Mouse (Mus musculus) testis, adult 2 months (tissue): ENCODE data around the gene Cln6. TPM values are rescaled to one million over a fixed set of nuclear protein-coding genes. Genes with fewer than 3 reads are reported as not detected.

Experiments
- H3K27ac ChIP-seq: fragments of 200-500 bp; 2 replicates; pipeline ENCODE4 v1.5.1; 2012; ENCODE audit warnings: low read depth, low read length; ENCODE audit not compliant: control insufficient read depth, insufficient read depth
- H3K27me3 ChIP-seq: fragments of 200-500 bp; 2 replicates; pipeline ENCODE4 v1.6.1; 2012; ENCODE audit warnings: mild to moderate bottlenecking, low read length, moderate library complexity; ENCODE audit not compliant: control insufficient read depth, insufficient read depth
- H3K36me3 ChIP-seq: fragments of 200-500 bp; 2 replicates; pipeline ENCODE4 v1.6.1; 2012; ENCODE audit warnings: mild to moderate bottlenecking, low read length; ENCODE audit not compliant: control insufficient read depth, insufficient read depth
- H3K4me1 ChIP-seq: fragments of 200-500 bp; 2 replicates; pipeline ENCODE4 v1.6.1; 2012; ENCODE audit warnings: low read length; ENCODE audit not compliant: control insufficient read depth, insufficient read depth
- H3K4me3 ChIP-seq: fragments of 200-500 bp; 2 replicates; pipeline ENCODE4 v1.5.1; 2012; ENCODE audit warnings: low read depth, mild to moderate bottlenecking, low read length, moderate library complexity, mixed read lengths; ENCODE audit not compliant: control insufficient read depth
- CTCF ChIP-seq: fragments of 200-500 bp; IDR thresholded peaks from 2 replicates; pipeline ENCODE4 v1.5.1; 2012; ENCODE audit warnings: low read depth, mild to moderate bottlenecking, inconsistent platforms, low read length, moderate library complexity; ENCODE audit not compliant: control insufficient read depth, insufficient read depth, insufficient replicate concordance
- POLR2A ChIP-seq: fragments of 200-500 bp; IDR thresholded peaks from 2 replicates; pipeline ENCODE4 v1.6.1; 2012; ENCODE audit warnings: low read depth, mild to moderate bottlenecking, inconsistent platforms, low read length, moderate library complexity; ENCODE audit not compliant: control insufficient read depth
- polyA plus RNA-seq: library from polyadenylated mRNA; depleted of rRNA; stranded (reverse); fragments of >200 nt; gene quantifications from 2 replicates; pipeline ENCODE4 v1.2.3, GENCODE M21; 2012

Gene Cln6
- polyA plus RNA-seq, 1 experiment: 109 TPM

- Histone ChIP-seq H3K4me3 (no peak overlapping the region), H3K36me3 (no peaks in the 10 kb centered on the region), H3K27me3 (no peaks in the 10 kb centered on the region), H3K4me1 (peaks cover 5% of the 10 kb centered on the region), H3K27ac (no peak overlapping the region)
- TF ChIP-seq CTCF (no peak), POLR2A (no peak)
Observed at GRCm38 (mm10) chr9:62820829-62821228, 17.8 kb upstream of the Cln6 start.

GRCm38 (mm10) chr9:62821811-62822210, 16.8 kb upstream of the Cln6 start:
- no peak overlapping the region for H3K27ac ChIP-seq
- H3K4me1 ChIP-seq: peaks cover 14% of the 10 kb centered on the region
- TF ChIP-seq POLR2A: no peak
- no peak for TF ChIP-seq CTCF

GRCm38 (mm10) chr9:62825791-62826393, 12.7 kb upstream of the Cln6 start:
- Histone ChIP-seq H3K4me3 (no peak overlapping the region), H3K36me3 (no peaks in the 10 kb centered on the region), H3K27me3 (no peaks in the 10 kb centered on the region), H3K4me1 (peaks cover 33% of the 10 kb centered on the region), H3K27ac (peak overlapping the region; percentile 79)
- TF ChIP-seq POLR2A (no peak), CTCF (no peak)

More at GRCm38 (mm10) chr9:62821811-62822210, 16.8 kb upstream of the Cln6 start:
- Histone ChIP-seq H3K4me3 (no peak overlapping the region), H3K36me3 (no peaks in the 10 kb centered on the region), H3K27me3 (no peaks in the 10 kb centered on the region)

- Histone ChIP-seq H3K27ac (peak overlapping the region; percentile 12; the same call in 1 of the 2 replicates), H3K36me3 (no peaks in the 10 kb centered on the region), H3K4me1 (peaks cover 33% of the 10 kb centered on the region), H3K4me3 (no peak overlapping the region), H3K27me3 (no peaks in the 10 kb centered on the region)
- TF ChIP-seq POLR2A (no peak), CTCF (no peak)
Observed at GRCm38 (mm10) chr9:62826456-62826855, 12.1 kb upstream of the Cln6 start.

GRCm38 (mm10) chr9:62827939-62828652, 10.5 kb upstream of the Cln6 start:
- TF ChIP-seq CTCF: no peak
- TF ChIP-seq POLR2A: no peak
- H3K36me3 ChIP-seq: no peaks in the 10 kb centered on the region
- H3K27ac ChIP-seq: peak overlapping the region; percentile 29; the same call in 1 of the 2 replicates
- peaks cover 33% of the 10 kb centered on the region for H3K4me1 ChIP-seq
- H3K4me3 ChIP-seq: peak overlapping the region; percentile 74
- H3K27me3 ChIP-seq: no peaks in the 10 kb centered on the region

- Histone ChIP-seq H3K27ac (peak overlapping the region; percentile 42; the same call in 1 of the 2 replicates), H3K36me3 (no peaks in the 10 kb centered on the region), H3K27me3 (no peaks in the 10 kb centered on the region), H3K4me1 (peaks cover 33% of the 10 kb centered on the region), H3K4me3 (peak overlapping the region; percentile 74)
- TF ChIP-seq CTCF (peak; percentile 98), POLR2A (peak; percentile 58; the same call in 1 of the 2 replicates)
Observed at GRCm38 (mm10) chr9:62828662-62829086, 9.9 kb upstream of the Cln6 start.

- Histone ChIP-seq H3K4me1 (peaks cover 33% of the 10 kb centered on the region), H3K27me3 (no peaks in the 10 kb centered on the region), H3K4me3 (no peak overlapping the region), H3K36me3 (no peaks in the 10 kb centered on the region), H3K27ac (no peak overlapping the region)
- TF ChIP-seq CTCF (no peak), POLR2A (no peak)
Observed at GRCm38 (mm10) chr9:62829877-62830276, 8.7 kb upstream of the Cln6 start.
